Mouse (Mus musculus) intestine, postnatal 0 days (tissue): Measurements from ENCODE around the gene Kprp. TPM values are rescaled to one million over a fixed set of nuclear protein-coding genes. Genes with fewer than 3 reads are reported as not detected.
"Not testable (repeated sequence)": the region's sequence is repeated elsewhere in the genome, so short reads cannot be mapped to it uniquely, and the experiment has no call there.

ENCODE experiments used
- ATAC-seq: fragments of 200-750 bp; cut with Nextera tagmentation; 2 replicates; pipeline ENCODE4 v1.8.0; 2017; ENCODE audit warnings: mild to moderate bottlenecking, moderate TSS enrichment, moderate library complexity
- H3K27ac ChIP-seq: fragments of 300-500 bp; sonication (generic); 2 replicates; pipeline ENCODE4 v1.5.1; 2014; ENCODE audit warnings: mild to moderate bottlenecking, low read depth, low read length, moderate library complexity
- H3K27me3 ChIP-seq: fragments of 300-500 bp; sonication (generic); replicated peaks from 2 replicates; pipeline ENCODE4 v1.6.1; 2014; ENCODE audit warnings: low read length, mixed read lengths; ENCODE audit not compliant: control insufficient read depth, insufficient read depth
- H3K36me3 ChIP-seq: fragments of 300-500 bp; sonication (generic); 2 replicates; pipeline ENCODE4 v1.6.1; 2014; ENCODE audit warnings: mild to moderate bottlenecking, moderate library complexity; ENCODE audit not compliant: control insufficient read depth, insufficient read depth
- H3K4me1 ChIP-seq: fragments of 300-500 bp; sonication (generic); replicated peaks from 2 replicates; pipeline ENCODE4 v1.6.1; 2014; ENCODE audit warnings: antibody characterized with exemption, low read length, mixed read lengths; ENCODE audit not compliant: control insufficient read depth, insufficient read depth
- H3K4me2 ChIP-seq: fragments of 300-500 bp; sonication (generic); replicated peaks from 2 replicates; pipeline ENCODE4 v1.6.1; 2014; ENCODE audit warnings: low read depth, mild to moderate bottlenecking, moderate library complexity
- H3K4me3 ChIP-seq: fragments of 300-500 bp; sonication (generic); 2 replicates; pipeline ENCODE4 v1.5.1; 2014; ENCODE audit warnings: low read depth, low read length
- H3K9ac ChIP-seq: fragments of 300-500 bp; sonication (generic); 2 replicates; pipeline ENCODE4 v1.6.1; 2014; ENCODE audit warnings: mild to moderate bottlenecking, low read depth, low read length
- H3K9me3 ChIP-seq: fragments of 300-500 bp; sonication (generic); 2 replicates; pipeline ENCODE4 v1.6.1; 2016; ENCODE audit warnings: mixed run types; ENCODE audit not compliant: control insufficient read depth
- CTCF ChIP-seq: sonication (generic); IDR thresholded peaks from 2 replicates; pipeline ENCODE4 v1.5.1; 2016; ENCODE audit warnings: low read depth, mild to moderate bottlenecking, control low read depth, antibody characterized with exemption, moderate library complexity
- WGBS: fragments of 180-500 bp; shearing (Covaris S2); extraction: QIAGEN DNeasy Blood & Tissue Kit; methylation state at CpG from one replicate; pipeline ENCODE4 v1.1.7; 2014; 5-methylcytosine and 5-hydroxymethylcytosine counted together
- polyA plus RNA-seq: library from polyadenylated mRNA; unstranded; fragments of >200 nt; fragmentation: Nextera tagmentation; extraction: Ambion mirVana; gene quantifications from 2 replicates; pipeline ENCODE4 v1.2.1, GENCODE M21; 2015

Kprp gene
- not detected in 2 replicates for polyA plus RNA-seq

DNA sequence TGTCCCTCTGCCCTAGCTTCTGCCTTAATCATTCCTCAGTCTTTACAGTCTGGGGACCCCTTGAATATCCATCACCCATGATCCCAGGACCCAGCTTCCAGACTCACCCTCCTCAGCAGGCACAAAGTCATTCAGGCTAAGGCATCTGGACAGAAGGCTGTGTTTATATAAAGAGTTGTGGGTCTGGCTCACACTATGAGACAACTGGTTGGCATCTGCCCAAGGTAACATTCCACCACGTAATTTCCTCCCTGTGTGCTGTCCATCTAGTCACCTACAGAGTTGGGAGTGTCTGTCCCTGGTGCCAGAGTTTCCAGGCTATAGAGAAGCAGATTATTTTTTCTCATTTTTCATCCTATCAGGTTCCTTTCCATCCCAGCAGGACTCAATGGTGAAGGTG lies at the start of gene Kprp:
Gene Kprp (minus strand): TSS at position 140 of the 400 bp plus-strand sequence.
- Histone ChIP-seq H3K9me3 (no peaks in the 10 kb centered on the region), H3K9ac (no peak within 1 kb of the TSS), H3K27me3 (no peaks in the 10 kb centered on the region), H3K4me3 (no peak within 1 kb of the TSS), H3K36me3 (no peaks in the 10 kb centered on the region), H3K27ac (no peak within 1 kb of the TSS), H3K4me1 (no peaks in the 10 kb centered on the region), H3K4me2 (no peak within 1 kb of the TSS)
- no peak for TF ChIP-seq CTCF
- ATAC-seq = no peak
- WGBS = 34% methylated on average over 1 of the region's 1 CpGs

DNA sequence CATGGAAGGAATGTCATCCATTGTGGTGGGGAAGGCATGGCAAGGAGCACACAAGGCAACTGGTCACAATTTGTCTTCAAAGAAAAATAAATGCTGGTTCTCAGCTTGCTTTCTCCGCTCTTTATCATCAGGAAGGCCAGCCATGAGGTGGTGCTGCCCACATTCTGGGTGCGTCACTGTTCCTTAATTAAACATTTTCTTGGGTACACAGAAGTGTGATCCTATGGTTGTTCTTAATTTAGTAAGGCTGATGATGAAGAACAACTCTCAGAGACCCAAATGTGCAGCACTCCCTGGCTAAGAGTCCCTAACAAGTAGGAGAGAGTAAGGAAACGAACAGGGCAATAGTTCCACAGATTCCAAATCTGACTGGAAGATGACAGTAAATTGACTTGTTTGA lies 47.1 kb upstream of the Kprp start:
- no peak for ATAC-seq
- no peak overlapping the region for H3K9ac ChIP-seq
- no peaks in the 10 kb centered on the region for H3K4me1 ChIP-seq
- no peak overlapping the region for H3K4me3 ChIP-seq
- no peaks in the 10 kb centered on the region for H3K27me3 ChIP-seq
- H3K27ac ChIP-seq = no peak overlapping the region
- 79% methylated on average over 3 of the region's 3 CpGs for WGBS
- H3K36me3 ChIP-seq = no peaks in the 10 kb centered on the region
- no peak overlapping the region for H3K4me2 ChIP-seq
- no peaks in the 10 kb centered on the region for H3K9me3 ChIP-seq
- TF ChIP-seq CTCF = no peak

DNA sequence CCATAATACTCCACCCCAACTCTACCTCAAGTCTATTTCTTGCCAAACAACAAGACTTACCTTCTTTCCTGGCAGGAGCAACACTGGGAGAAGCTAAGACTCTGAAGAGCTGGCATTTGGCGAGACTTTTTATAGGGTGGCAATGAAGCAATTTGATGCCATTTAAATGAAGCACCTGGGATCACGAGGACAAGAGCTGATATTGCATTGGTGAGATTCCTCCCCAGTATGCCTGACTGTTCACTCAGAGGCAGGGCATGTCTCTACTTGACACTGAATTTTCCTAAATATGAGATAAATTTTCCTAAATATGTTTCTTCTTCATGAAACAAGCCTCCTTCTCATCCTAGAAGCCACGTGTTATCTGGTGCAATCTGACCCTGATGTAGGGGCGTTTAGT lies 43.1 kb upstream of the Kprp start, which contains the start of gene 2310050C09Rik:
Gene 2310050C09Rik (minus strand): TSS at position 101 of the 400 bp plus-strand sequence.
- ATAC-seq = no peak
- no peak within 1 kb of the TSS for H3K4me3 ChIP-seq
- H3K4me2 ChIP-seq = no peak within 1 kb of the TSS
- WGBS = 71% methylated on average over 4 of the region's 4 CpGs
- no peak for TF ChIP-seq CTCF
- no peaks in the 10 kb centered on the region for H3K36me3 ChIP-seq
- no peaks in the 10 kb centered on the region for H3K27me3 ChIP-seq
- H3K9ac ChIP-seq = no peak within 1 kb of the TSS
- no peak within 1 kb of the TSS for H3K27ac ChIP-seq
- no peaks in the 10 kb centered on the region for H3K9me3 ChIP-seq
- H3K4me1 ChIP-seq = no peaks in the 10 kb centered on the region

DNA sequence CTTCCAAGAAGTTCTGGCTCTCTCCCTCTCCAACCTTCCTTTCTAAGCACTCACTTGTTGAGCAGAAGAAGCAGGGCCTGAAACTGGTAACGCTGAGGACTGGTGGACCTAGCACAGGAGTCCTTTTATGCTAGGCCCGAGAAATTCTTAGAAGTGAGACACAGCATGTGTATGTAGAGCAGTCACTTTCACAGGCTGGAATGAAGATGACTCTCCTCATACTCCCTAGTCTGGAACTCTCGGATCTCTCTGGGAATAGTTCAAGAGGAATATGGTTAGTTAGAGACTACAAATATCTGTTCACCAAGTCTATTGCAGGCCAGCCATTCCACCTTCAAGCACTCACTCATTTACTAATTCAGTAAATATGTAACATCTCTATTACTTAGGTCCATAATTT lies 24.1 kb upstream of the Kprp start, which contains the start of gene Lce1l:
Gene Lce1l (minus strand): TSS at position 101 of the 400 bp plus-strand sequence.
- 81% methylated on average over 3 of the region's 3 CpGs for WGBS
- TF ChIP-seq CTCF = no peak
- Histone ChIP-seq H3K4me1 (no peaks in the 10 kb centered on the region), H3K4me2 (no peak within 1 kb of the TSS), H3K27me3 (no peaks in the 10 kb centered on the region), H3K9me3 (no peaks in the 10 kb centered on the region), H3K36me3 (no peaks in the 10 kb centered on the region), H3K9ac (no peak within 1 kb of the TSS), H3K4me3 (no peak within 1 kb of the TSS), H3K27ac (no peak within 1 kb of the TSS)
- ATAC-seq = no peak

DNA sequence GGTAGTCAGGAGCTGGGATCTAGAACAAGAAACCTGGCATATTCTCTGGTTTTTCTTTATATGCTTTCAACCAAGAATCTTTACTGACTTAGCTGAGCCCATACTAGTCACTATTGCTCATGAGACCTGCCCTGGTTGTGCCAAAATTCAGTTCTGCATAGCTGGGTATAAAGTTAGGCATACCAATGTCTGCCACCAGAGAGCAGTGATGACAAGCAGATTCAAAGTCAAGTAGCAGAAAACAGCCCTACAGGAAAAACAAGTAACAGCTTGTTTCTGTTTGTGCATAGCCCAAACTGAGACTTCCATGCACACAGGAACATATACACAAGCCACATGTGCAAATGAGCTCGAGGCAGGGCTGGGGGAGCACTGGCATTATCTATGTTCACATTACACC lies 1.2 kb downstream of the Kprp start:
- H3K4me3 ChIP-seq = no peak overlapping the region
- no peaks in the 10 kb centered on the region for H3K27me3 ChIP-seq
- WGBS = 20% methylated on average over 1 of the region's 1 CpGs
- no peaks in the 10 kb centered on the region for H3K9me3 ChIP-seq
- TF ChIP-seq CTCF = peak; percentile 31; the same call in 1 of the 2 replicates
- no peaks in the 10 kb centered on the region for H3K4me1 ChIP-seq
- H3K27ac ChIP-seq = no peak overlapping the region
- H3K9ac ChIP-seq = no peak overlapping the region
- ATAC-seq = no peak
- H3K36me3 ChIP-seq = no peaks in the 10 kb centered on the region
- no peak overlapping the region for H3K4me2 ChIP-seq

DNA sequence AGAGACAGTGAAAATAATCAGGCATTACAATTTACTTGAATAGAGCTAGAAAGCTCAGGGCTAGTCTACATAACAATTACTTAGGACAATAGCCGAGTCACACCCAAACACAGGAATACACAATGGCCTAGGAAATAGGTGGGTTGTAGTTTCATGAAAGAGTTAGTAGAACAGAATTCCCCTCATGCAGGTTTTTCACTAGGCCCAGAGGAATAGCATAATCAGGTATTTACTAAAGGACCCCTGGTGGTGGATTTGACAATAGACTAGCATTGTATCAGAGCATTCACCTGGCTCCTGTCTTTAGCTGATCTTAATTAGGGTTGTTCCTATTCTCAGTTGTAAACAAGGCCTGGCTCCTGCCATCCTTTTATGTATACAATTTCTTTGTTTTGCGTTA lies 11.0 kb downstream of the Kprp start:
- not testable (repeated sequence) for ATAC-seq, H3K27me3 ChIP-seq, H3K9me3 ChIP-seq, H3K4me1 ChIP-seq, H3K9ac ChIP-seq, H3K36me3 ChIP-seq, H3K4me2 ChIP-seq, H3K27ac ChIP-seq, H3K4me3 ChIP-seq
- WGBS = 90% methylated on average over 2 of the region's 2 CpGs

DNA sequence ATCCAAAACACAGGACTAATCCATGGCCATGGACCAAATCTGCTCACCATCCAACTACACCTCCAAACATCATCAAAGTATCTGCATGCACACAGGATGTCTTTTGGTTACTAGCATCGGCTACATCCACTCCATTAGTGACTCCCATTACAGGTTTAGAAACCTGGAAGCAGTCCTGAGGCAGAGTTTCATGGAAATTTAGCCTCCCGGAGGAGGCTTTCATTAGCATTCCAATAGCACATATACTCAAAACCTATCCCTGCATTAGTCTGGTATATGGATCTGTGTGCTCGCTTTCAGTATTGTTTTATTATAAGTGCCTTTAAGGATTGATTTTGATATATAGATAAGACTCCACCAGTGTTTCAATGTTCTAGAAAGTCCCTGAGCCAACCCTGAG lies 11.5 kb downstream of the Kprp start:
- no peaks in the 10 kb centered on the region for H3K9me3 ChIP-seq
- no peak overlapping the region for H3K27ac ChIP-seq
- no peak overlapping the region for H3K4me3 ChIP-seq
- no peak overlapping the region for H3K9ac ChIP-seq
- H3K27me3 ChIP-seq = no peaks in the 10 kb centered on the region
- no peak for ATAC-seq
- 93% methylated on average over 3 of the region's 3 CpGs for WGBS
- no peak for TF ChIP-seq CTCF
- H3K4me2 ChIP-seq = no peak overlapping the region
- no peaks in the 10 kb centered on the region for H3K36me3 ChIP-seq
- no peaks in the 10 kb centered on the region for H3K4me1 ChIP-seq
